Mouse (Mus musculus) E14TG2a.4 (cell line): ENCODE measurements around the gene 9130213A22Rik.

Experiments used
- H3K27me3 ChIP-seq: 2 replicates; pipeline ENCODE4 v1.6.1; 2014; ENCODE audit warnings: low read length, control low read depth; ENCODE audit not compliant: insufficient read depth
- H3K36me3 ChIP-seq: 2 replicates; pipeline ENCODE4 v1.6.1; 2014; ENCODE audit warnings: low read length, control low read depth; ENCODE audit not compliant: insufficient read depth
- H3K4me1 ChIP-seq: replicated peaks from 2 replicates; pipeline ENCODE4 v1.6.1; 2014; ENCODE audit warnings: low read depth, low read length, control low read depth
- H3K4me3 ChIP-seq: replicated peaks from 2 replicates; pipeline ENCODE4 v1.5.1; 2014; ENCODE audit warnings: mild to moderate bottlenecking, low read length
- H3K9me3 ChIP-seq: 2 replicates; pipeline ENCODE4 v1.6.1; 2014; ENCODE audit warnings: low read length, control low read depth
- CTCF ChIP-seq: conservative IDR thresholded peaks from 2 replicates; pipeline ENCODE4 v1.5.1; 2014; ENCODE audit warnings: low read length
- NANOG ChIP-seq: IDR thresholded peaks from 2 replicates; pipeline ENCODE4 v1.6.1; 2014; ENCODE audit warnings: borderline replicate concordance, low read length, mixed read lengths
- POU5F1 ChIP-seq: IDR thresholded peaks from 2 replicates; pipeline ENCODE4 v1.6.1; 2014; ENCODE audit warnings: low read length, borderline replicate concordance

Gene 9130213A22Rik

DNA sequence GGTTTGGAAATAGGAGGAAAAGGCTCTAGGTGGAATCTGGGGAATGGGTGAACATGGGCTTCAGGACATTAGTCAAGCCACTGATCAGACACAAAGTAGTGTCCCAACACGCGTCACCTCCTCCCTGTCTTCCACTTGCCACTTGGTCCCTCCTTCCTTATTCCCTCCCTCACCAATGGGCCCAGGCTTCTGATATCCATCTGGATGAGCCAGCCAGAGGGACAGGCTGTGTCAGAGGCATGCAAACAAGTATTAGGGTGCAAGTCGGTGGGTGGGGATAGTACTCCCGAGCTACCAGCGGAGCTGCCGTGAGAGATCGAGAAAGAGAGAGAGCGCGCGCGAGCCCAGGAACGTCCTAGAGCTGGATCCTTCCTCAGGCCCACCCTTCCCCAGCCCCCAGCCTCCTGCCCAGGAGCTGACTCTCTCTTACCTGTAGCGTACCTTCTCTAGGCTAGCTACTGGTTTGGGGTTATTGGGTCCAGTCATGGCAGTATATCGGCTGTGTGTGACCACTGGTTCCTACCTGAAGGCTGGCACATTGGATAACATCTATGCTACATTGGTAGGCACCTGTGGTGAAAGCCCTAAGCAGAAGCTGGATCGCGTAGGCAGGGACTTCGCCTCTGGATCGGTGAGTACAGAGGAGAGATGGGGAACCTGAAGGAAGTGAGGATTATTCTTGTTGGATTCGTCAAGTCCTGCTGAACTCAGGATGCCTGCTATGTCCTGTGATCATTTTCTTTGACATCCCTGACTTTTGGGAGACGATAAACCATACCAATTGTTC, 3.7 kb upstream of the 9130213A22Rik start:
- TF ChIP-seq POU5F1 (no peak), NANOG (no peak), CTCF (no peak)
- H3K27me3 ChIP-seq = peaks cover 32% of the 10 kb centered on the region
- peak overlapping the region; percentile 95 for H3K4me3 ChIP-seq
- no peaks in the 10 kb centered on the region for H3K36me3 ChIP-seq
- no peaks in the 10 kb centered on the region for H3K9me3 ChIP-seq
- H3K4me1 ChIP-seq = peaks cover 45% of the 10 kb centered on the region

DNA sequence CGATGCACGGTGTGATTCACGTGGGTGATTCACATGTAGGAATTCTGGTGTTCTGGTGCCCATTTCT, 3.3 kb upstream of the 9130213A22Rik start, which contains the start of gene Aloxe3:
Gene Aloxe3, plus strand, starts transcription at position 45 of the 67 bp plus-strand sequence.
- Histone ChIP-seq H3K36me3 (no peaks in the 10 kb centered on the region), H3K4me1 (peaks cover 45% of the 10 kb centered on the region), H3K27me3 (peaks cover 36% of the 10 kb centered on the region), H3K4me3 (peak within 1 kb of the TSS; percentile 95), H3K9me3 (no peaks in the 10 kb centered on the region)
- no peak for TF ChIP-seq CTCF
- TF ChIP-seq NANOG = no peak
- no peak for TF ChIP-seq POU5F1

DNA sequence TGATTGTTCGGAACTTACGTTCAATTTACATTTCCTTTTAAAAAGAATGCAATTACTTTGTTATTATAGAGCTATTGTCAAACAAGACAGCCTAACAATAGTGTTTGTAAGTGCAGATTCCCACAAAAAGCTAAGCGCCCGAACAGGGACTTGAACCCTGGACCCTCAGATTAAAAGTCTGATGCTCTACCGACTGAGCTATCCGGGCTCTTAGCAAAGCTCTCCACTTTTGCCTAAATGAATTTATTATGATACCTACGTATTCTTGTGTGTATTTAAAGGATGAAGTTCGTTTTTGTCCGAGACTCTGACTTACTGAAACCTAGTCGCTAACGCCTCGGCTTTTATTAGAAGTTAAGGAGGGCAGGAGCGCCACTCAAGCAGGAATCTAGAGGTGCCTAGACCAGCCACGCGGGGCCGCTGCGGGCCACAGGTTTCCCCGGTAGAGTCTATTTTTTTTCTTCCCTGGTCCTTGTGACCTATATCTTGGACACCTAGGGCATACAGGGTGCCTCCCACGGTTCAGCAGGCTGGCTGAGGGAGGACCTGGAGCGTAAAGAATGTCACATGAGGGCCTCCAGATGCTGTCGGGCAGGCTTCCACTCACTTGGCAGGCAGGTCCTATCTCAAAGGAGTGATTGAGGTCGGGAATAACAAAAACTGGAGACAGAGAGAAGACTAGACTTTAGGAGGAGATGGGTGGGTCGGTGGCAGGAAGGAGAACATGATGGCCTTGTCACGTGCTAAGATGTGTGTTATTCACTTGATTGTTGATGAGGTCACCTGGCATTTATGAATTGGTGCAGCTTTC, 2.9 kb upstream of the 9130213A22Rik start:
- peaks cover 41% of the 10 kb centered on the region for H3K27me3 ChIP-seq
- H3K4me1 ChIP-seq = peaks cover 45% of the 10 kb centered on the region
- no peaks in the 10 kb centered on the region for H3K36me3 ChIP-seq
- peak overlapping the region; percentile 95 for H3K4me3 ChIP-seq
- no peaks in the 10 kb centered on the region for H3K9me3 ChIP-seq
- TF ChIP-seq NANOG = no peak
- peak; percentile 20 for TF ChIP-seq CTCF

DNA sequence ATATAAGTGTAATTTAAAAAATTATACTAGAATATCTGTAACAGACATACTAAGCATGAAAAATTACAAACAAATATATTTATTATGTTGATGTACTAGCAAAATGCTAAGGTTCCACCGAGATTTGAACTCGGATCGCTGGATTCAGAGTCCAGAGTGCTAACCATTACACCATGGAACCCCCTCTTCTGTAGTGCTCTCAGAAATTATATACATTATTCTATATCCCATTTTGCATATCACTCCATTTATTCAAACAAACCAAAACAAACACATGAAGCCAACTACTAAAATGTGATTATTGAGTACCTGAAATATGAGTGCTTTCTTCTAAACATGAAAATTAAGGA, 2.1 kb upstream of the 9130213A22Rik start:
- TF ChIP-seq POU5F1 (no peak), CTCF (no peak)
- Histone ChIP-seq H3K9me3 (no peaks in the 10 kb centered on the region), H3K4me3 (peak overlapping the region; percentile 95), H3K27me3 (peaks cover 48% of the 10 kb centered on the region), H3K4me1 (peaks cover 46% of the 10 kb centered on the region), H3K36me3 (no peaks in the 10 kb centered on the region)

DNA sequence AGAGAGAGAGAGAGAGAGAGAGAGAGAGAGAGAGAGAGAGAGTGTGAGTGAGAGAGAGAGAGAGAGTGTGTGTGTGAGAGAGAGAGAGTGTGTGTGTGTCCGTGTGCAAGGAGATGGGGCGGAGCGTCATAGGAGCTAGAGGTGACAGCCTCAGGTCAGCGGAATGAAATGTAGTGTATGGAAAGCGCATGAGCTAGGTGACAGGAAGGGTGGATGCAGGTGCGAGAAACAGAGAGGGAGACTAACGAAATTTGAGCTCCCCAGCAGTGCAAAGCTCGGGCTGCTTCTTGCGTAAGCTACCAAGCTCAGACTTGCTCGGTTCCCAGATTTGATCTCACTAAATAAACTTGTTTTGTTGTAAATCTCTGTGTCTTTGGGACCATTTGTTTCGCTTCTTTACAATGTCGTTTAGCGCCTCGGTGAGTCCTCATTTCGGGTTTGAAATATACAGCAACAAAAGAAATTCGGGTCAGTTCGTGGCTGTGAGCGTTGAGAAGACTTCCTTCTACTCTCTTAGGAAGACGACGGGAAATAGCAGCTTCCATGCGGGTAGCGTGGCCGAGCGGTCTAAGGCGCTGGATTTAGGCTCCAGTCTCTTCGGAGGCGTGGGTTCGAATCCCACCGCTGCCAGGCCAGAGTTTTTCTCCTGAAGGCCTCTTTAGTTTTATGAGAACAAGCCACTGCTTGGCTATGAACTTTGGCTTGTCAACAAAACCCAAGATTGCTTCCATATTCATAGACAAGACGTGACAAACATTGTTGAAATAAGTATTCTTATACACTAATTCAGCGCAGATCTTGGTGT, 1.5 kb upstream of the 9130213A22Rik start:
- Histone ChIP-seq H3K4me1 (peaks cover 52% of the 10 kb centered on the region), H3K27me3 (peaks cover 54% of the 10 kb centered on the region), H3K4me3 (peak overlapping the region; percentile 95), H3K9me3 (no peaks in the 10 kb centered on the region), H3K36me3 (no peaks in the 10 kb centered on the region)
- TF ChIP-seq NANOG = no peak

DNA sequence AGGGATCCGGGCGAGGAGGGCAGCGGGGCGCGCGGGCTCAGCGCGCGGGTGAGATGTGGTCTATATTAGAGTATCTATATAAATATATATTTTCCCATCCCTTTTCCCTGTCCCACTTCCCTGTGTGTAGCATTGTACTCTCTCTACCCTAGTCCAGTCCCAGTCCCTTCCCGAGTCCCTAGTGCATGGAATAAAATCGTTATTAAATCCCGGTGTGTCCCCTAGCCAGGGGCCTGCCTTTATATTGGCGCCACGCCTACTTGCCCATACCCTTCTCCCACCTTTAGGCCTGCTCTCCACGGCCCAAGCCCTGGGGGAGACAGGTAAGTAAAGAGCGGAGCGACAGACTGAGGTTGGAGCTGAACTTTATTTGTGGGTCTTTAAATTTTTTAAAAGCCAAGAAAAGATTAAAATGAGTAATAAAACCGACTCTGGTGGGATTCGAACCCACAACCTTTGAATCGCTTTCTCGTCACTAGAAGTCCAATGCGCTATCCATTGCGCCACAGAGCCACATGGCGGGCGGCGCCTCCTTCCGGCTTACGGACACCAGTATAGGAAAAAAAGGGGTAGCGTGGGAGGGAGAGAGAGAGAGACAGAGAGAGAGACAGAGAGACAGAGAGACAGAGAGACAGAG, 785 bp upstream of the 9130213A22Rik start:
- Histone ChIP-seq H3K4me1 (peaks cover 55% of the 10 kb centered on the region), H3K4me3 (peak overlapping the region; percentile 95), H3K27me3 (peaks cover 58% of the 10 kb centered on the region), H3K9me3 (no peaks in the 10 kb centered on the region), H3K36me3 (no peaks in the 10 kb centered on the region)
- TF ChIP-seq POU5F1 = no peak
- TF ChIP-seq CTCF = no peak
- TF ChIP-seq NANOG = no peak

DNA sequence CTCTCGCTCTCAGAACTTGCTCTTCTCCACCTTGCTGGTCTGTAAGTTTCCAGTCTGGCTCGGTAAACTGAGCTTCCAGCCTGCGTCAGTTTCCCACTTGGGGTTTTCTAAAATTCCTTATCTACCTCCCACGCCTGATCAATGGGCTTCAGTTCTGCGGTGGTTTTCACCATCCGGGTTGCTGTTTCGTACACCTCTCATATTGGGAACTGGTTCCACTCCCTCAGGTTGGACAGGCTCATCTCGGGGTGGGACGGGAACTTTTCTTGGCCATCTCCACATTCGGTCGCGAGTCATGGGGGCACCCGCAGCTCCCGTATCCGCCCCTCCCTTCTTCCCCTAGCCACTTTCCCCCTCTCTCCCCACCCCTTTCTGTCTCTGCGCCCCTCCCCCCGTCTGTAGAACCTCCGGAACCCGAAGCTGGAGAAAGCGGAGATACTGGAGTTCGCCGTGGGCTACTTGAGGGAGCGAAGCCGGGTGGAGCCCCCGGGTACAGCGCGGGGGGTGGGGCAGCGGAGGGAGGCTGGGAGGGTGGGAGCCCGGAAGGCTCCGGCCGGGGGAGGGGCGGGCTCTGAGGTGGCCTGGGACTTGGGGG, 551 bp downstream of the 9130213A22Rik start:
- peaks cover 61% of the 10 kb centered on the region for H3K4me1 ChIP-seq
- peak overlapping the region; percentile 95 for H3K4me3 ChIP-seq
- H3K36me3 ChIP-seq = no peaks in the 10 kb centered on the region
- no peaks in the 10 kb centered on the region for H3K9me3 ChIP-seq
- TF ChIP-seq NANOG (no peak), CTCF (no peak), POU5F1 (no peak)
- peaks cover 63% of the 10 kb centered on the region for H3K27me3 ChIP-seq

DNA sequence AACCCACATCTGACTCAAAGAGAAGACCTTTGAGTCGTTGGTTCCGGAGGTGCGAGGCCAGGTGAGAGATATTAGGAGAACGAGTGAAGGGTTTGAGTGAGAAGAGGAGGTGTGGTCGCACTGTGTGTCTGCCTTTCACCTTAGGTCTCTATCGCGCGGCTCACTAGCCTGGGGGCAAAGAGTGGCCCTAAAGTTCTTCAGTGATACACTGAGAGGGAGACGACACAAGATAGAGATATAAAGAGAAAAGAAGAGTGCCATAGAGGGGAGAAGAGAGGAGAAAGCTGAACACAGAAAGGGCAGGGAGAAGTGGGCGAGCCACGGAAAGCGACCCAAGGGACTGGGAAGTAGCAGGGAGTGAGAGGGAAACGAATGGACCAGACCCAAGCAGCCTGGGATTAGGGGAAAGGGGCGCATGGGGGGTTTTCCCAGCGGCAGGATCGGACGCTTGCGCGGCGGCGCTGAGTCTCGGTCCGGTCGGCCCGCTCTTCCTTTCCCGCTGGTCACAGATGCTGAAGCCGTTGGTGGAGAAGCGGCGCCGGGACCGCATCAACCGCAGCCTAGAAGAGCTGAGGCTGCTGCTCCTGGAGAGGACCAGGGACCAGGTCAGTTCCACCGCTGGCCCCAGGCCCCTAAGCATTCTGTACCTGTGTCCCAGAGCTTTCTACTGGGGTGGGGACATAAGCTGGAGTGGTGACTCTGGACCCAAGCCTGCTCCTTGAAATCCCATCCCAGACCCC, 1.2 kb downstream of the 9130213A22Rik start:
- no peak for TF ChIP-seq POU5F1
- TF ChIP-seq CTCF = no peak
- no peak for TF ChIP-seq NANOG
- H3K36me3 ChIP-seq = no peaks in the 10 kb centered on the region
- H3K27me3 ChIP-seq = peaks cover 63% of the 10 kb centered on the region
- H3K4me3 ChIP-seq = peak overlapping the region; percentile 95
- no peaks in the 10 kb centered on the region for H3K9me3 ChIP-seq
- H3K4me1 ChIP-seq = peaks cover 56% of the 10 kb centered on the region
